Mouse (Mus musculus) liver, adult 2 months (tissue): ENCODE results near the gene Gm11569.

Source experiments
- CTCF ChIP-seq: fragments of 200-500 bp; IDR thresholded peaks from 2 replicates; pipeline ENCODE4 v1.5.1; 2011; ENCODE audit warnings: low read depth, low read length, control low read depth
- POLR2A ChIP-seq: fragments of 200-500 bp; IDR thresholded peaks from 2 replicates; pipeline ENCODE4 v1.6.1; 2011; ENCODE audit warnings: low read length, control low read depth; ENCODE audit not compliant: insufficient read depth; ENCODE audit errors: extremely low read depth

- no peak for TF ChIP-seq CTCF
- TF ChIP-seq POLR2A = no peak
Measured at GRCm38 (mm10) chr11:99758877-99759276, 39.9 kb downstream of the Gm11569 start.
